Mouse (Mus musculus) layer of hippocampus, postnatal 10 days (tissue): ENCODE data around the gene Phyhd1. TPM values are rescaled to one million over a fixed set of nuclear protein-coding genes. Genes with fewer than 3 reads are reported as not detected.

Experiments
- DNase-seq, 2 experiments: peaks; one replicate each; pipeline ENCODE4 v3.0.0; 2021; ENCODE audit warnings: low spot score in 2 of 2
- long read RNA-seq: library from polyadenylated mRNA; stranded (forward); transcript quantifications from one replicate; pipeline ENCODE4 v2.0.0, GENCODE M21; 2023
- total RNA-seq, 2 experiments: library from RNA; stranded (reverse); gene quantifications; 2 replicates each; pipeline ENCODE4 v1.2.3; 2021

Phyhd1 gene
- total RNA-seq: 10 to 100 TPM; 16.9 to 19.2 TPM
- long read RNA-seq, partial matches to known transcripts: 1 of 6 reads
- long read RNA-seq, other reads (novel, unspliced or antisense): 2 of 6 reads

GRCm38 (mm10) chr2:30265767-30266253 is at the start of gene Phyhd1:
Gene Phyhd1 (plus strand): TSS chr2:30266203.
- peak; percentile 54 to 58 for DNase-seq

GRCm38 (mm10) chr2:30216293-30216692 is 49.7 kb upstream of the Phyhd1 start:
- DNase-seq: no peak

- DNase-seq: no peak
These were observed 30.4 kb upstream of the Phyhd1 start for GRCm38 (mm10) chr2:30235593-30235992.

- no peak for DNase-seq
These were observed 29.4 kb upstream of the Phyhd1 start for GRCm38 (mm10) chr2:30236426-30237198.

GRCm38 (mm10) chr2:30237199-30237880 is 28.7 kb upstream of the Phyhd1 start, which contains the start of gene Lrrc8a:
Gene Lrrc8a (plus strand): TSS chr2:30237715.
- peak; percentile 100 for DNase-seq

GRCm38 (mm10) chr2:30237881-30238280 is 28.1 kb upstream of the Phyhd1 start:
- peak; percentile 65 to 79 for DNase-seq

GRCm38 (mm10) chr2:30238906-30239465 is 27.0 kb upstream of the Phyhd1 start:
- DNase-seq: no peak

- no peak for DNase-seq
These were observed 26.2 kb upstream of the Phyhd1 start for GRCm38 (mm10) chr2:30239777-30240176.

GRCm38 (mm10) chr2:30240267-30240666 is 25.7 kb upstream of the Phyhd1 start, which contains the start of gene Gm28035:
Gene Gm28035 (plus strand): TSS chr2:30240567.
- DNase-seq: no peak

GRCm38 (mm10) chr2:30242509-30242908 is 23.5 kb upstream of the Phyhd1 start:
- no peak for DNase-seq

- DNase-seq: no peak
These were observed 22.6 kb upstream of the Phyhd1 start for GRCm38 (mm10) chr2:30243391-30243790.

GRCm38 (mm10) chr2:30244595-30245178 is 21.3 kb upstream of the Phyhd1 start:
- no peak for DNase-seq

GRCm38 (mm10) chr2:30247036-30247435 is 19.0 kb upstream of the Phyhd1 start:
- DNase-seq: no peak

GRCm38 (mm10) chr2:30247681-30248080 is 18.3 kb upstream of the Phyhd1 start:
- DNase-seq: no peak

GRCm38 (mm10) chr2:30249182-30249581 is 16.8 kb upstream of the Phyhd1 start:
- DNase-seq: no peak

GRCm38 (mm10) chr2:30250166-30251128 is 15.6 kb upstream of the Phyhd1 start:
- DNase-seq: no peak

- no peak for DNase-seq
These were observed 14.4 kb upstream of the Phyhd1 start for GRCm38 (mm10) chr2:30251417-30252104.

- no peak for DNase-seq
These were observed 13.5 kb upstream of the Phyhd1 start for GRCm38 (mm10) chr2:30252521-30252920.

GRCm38 (mm10) chr2:30253809-30254208 is 12.2 kb upstream of the Phyhd1 start:
- no peak for DNase-seq
